Mouse (Mus musculus): ENCODE data around the gene Acap3.

GRCm38 (mm10) chr4:155847591-155848352, 43.9 kb upstream of the Acap3 start:
- TF ChIP-seq CTCF (IDR thresholded peaks at IDR 0.05) (no peak; the same call in none of the 2 replicates), EP300 (IDR thresholded peaks at IDR 0.05) (no peak)
